18 mouse cellular contexts compared by ENCODE assay signal in genomic region chr19:15510395-15510794, GRCm38 (mm10).
"Had no signal": no experiment of that assay in that cellular context is flagged by ENCODE, and none has a peak within 500 bp of the region (broad histone marks: within the 10 kb centered on the region; RNA-seq: fewer than 3 reads in every experiment).

No protein-coding gene starts in this region.

- DNase-seq: lung, adult 18-20 months; lung, embryonic 14.5 days; lung, postnatal 10 days; lung, postnatal 4 days; midbrain, embryonic 14.5 days; retina, postnatal 1 day; right cerebral cortex, postnatal 14 days; right cerebral cortex, postnatal 4 days; spleen, adult 18-20 months; thymus, adult 18-20 months; thymus, postnatal 14 days; thymus, postnatal 36 days had no signal

- H3K4me3 ChIP-seq: midbrain, embryonic 10.5 days; midbrain, embryonic 12.5 days; myocyte; neural tube, embryonic 13.5 days; neural tube, embryonic 15.5 days had no signal

- H3K27ac ChIP-seq: midbrain, embryonic 10.5 days; midbrain, embryonic 12.5 days; neural tube, embryonic 13.5 days; neural tube, embryonic 15.5 days had no signal

- ATAC-seq: midbrain, embryonic 16.5 days had no signal
